Mouse (Mus musculus) gastrocnemius, adult 2 months (tissue): ENCODE results near the gene Gal. TPM values are rescaled to one million over a fixed set of nuclear protein-coding genes. Genes with fewer than 3 reads are reported as not detected.
A peak's percentile ranks its signal among the peaks of the same experiment; 100 is the strongest.

ENCODE experiments used
- DNase-seq: peaks from one replicate; pipeline ENCODE4 v3.0.0; 2022
- H3K27ac ChIP-seq: fragments of 200-600 bp; 2 replicates; pipeline ENCODE4 v1.8.1; 2022; ENCODE audit warnings: mild to moderate bottlenecking
- H3K4me3 ChIP-seq: fragments of 200-600 bp; 2 replicates; pipeline ENCODE4 v1.8.1; 2022; ENCODE audit warnings: mild to moderate bottlenecking, moderate library complexity
- CTCF ChIP-seq: fragments of 200-600 bp; IDR thresholded peaks from 2 replicates; pipeline ENCODE4 v1.8.1; 2022; ENCODE audit warnings: antibody characterized with exemption, mild to moderate bottlenecking, moderate library complexity
- intact Hi-C: fragments of 180-260 bp; cut with DNase I; formaldehyde crosslinking; loops from one replicate; pipeline ENCODE4 v1.15.1; 2025
- total RNA-seq, 2 experiments: library from RNA; stranded (reverse); gene quantifications; 2 replicates each; pipeline ENCODE4 v1.2.3; 2021

The Gal gene
- total RNA-seq, 2 experiments from 2014 or later = 0.42 TPM; not detected in 1

GRCm38 (mm10) chr19:3373380-3373779 lies 41.0 kb downstream of the Gal start:
- DNase-seq = peak; percentile 52

DNA sequence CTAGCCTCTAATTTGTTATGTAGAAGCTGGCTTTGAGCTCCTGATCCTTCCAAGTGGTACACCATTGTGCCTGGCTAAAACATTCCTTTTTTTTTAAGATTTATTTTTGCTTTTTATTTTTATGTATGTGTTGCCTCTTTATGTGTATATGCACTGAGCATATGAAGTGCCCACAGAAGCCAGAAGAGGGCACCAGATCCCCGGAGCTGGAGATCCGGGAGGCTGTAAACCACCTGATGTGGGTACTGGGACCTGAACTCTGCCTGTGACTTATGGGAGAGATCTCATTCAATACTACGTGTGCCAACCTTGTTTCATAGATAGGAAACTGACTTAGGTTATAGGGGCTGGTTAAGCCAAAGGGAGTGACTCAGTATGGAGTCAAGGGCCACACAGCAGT lies 46.1 kb downstream of the Gal start:
- Histone ChIP-seq H3K4me3 (no peak overlapping the region), H3K27ac (no peak overlapping the region)
- intact Hi-C loops = no loop called here
- TF ChIP-seq CTCF = peak; percentile 9; the same call in 1 of the 2 replicates
- DNase-seq = no peak

More at GRCm38 (mm10) chr19:3373380-3373779, 41.0 kb downstream of the Gal start:
- intact Hi-C loops = no loop called here
- Histone ChIP-seq H3K27ac (no peak overlapping the region), H3K4me3 (no peak overlapping the region)
- no peak for TF ChIP-seq CTCF

GRCm38 (mm10) chr19:3365089-3365488 lies 49.3 kb downstream of the Gal start:
- Histone ChIP-seq H3K27ac (no peak overlapping the region), H3K4me3 (no peak overlapping the region)
- TF ChIP-seq CTCF = peak; percentile 40
- intact Hi-C loops = no loop called here
- no peak for DNase-seq

- Histone ChIP-seq H3K27ac (no peak overlapping the region), H3K4me3 (no peak overlapping the region)
- intact Hi-C loops = no loop called here
- no peak for TF ChIP-seq CTCF
- no peak for DNase-seq
These were observed 50.8 kb downstream of the Gal start for GRCm38 (mm10) chr19:3363510-3363909.

Other genes with a start within 250 kb of the Gal start
- gene Mrpl21, start 131.6 kb downstream of the Gal start, total RNA-seq = 10 to 100 TPM; 55.5 to 67.3 TPM
- gene Ighmbp2, start 131.5 kb downstream of the Gal start, total RNA-seq = 1 to 10 TPM; 3.3 to 4.9 TPM
- gene Cpt1a, start 92.2 kb downstream of the Gal start, total RNA-seq = 1 to 10 TPM; 7.1 to 8.8 TPM
- gene Tesmin, start 25.7 kb downstream of the Gal start, total RNA-seq = under 1 TPM; 0.18 to 0.81 TPM
- 10 to 100 TPM; 66.1 to 70.5 TPM for gene Ppp6r3, start 161.2 kb upstream of the Gal start, total RNA-seq